Mouse (Mus musculus) c-Kit-positive CD71-negative TER-119-negative erythroid progenitor cells, embryonic 14.5 days (primary cell): ENCODE results near the gene Pirt.

ENCODE experiments used
- DNase-seq: peaks from one replicate; pipeline ENCODE4 v3.0.0-alpha.2; 2013; ENCODE audit warnings: low read depth

The Pirt gene

DNA sequence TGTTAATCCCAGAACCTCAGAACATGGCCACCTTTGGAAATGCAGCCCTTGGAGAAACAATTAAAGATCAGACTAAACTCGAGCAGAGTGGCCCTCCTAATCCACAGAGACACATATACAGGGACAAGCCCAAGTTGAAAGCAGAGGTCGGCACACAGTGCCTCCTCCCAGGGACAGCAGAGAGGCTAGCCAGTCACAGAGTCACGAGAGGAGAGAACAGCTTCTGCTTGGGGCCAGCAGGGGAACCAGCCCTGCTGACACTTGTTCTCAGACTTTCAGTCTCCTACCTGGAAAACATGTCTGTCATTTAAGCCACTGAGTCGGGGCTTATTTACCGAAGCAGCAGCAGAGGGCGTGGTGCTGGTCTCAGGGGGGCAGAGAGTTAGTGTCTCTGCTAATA, 34.7 kb downstream of the Pirt start:
- no peak for DNase-seq

DNA sequence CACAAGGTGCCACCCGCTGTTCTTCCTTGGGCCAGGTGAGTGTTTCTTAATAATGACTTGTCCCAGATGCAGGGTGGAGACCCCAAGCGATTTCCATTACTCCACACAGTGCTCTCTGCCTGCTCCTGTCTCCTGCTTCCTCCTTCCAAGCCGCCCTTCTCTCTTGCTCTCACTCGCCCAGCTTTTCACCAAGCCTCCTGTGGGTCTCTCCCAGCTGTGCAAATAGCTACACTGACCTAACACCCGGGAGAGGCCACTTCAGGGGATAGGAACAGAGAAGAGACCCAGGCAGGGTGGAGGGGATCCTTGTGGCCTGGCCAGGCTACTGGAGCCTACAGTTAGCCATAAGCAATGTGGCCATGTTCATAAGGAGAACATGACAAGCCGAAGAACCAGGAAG, 35.1 kb downstream of the Pirt start:
- DNase-seq, result no peak

DNA sequence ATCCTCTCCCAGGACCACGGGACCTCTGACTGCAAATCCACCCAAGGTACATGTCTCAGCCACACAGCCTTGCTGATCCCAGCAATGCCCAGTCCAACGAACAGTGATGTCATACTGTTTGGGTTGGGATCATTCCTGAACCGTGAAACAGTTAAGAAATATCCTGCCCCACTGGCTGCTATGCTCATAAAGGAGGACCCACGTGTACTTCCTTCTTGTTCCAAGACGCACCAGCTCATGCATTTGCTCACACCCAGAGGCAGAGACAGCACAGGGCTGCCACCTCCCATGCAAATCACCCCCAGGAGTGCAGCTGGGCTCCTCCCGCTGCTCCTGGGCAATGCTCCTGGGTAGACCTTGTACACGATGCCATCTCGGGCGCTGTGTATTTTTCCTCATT, 44.5 kb downstream of the Pirt start, which contains the start of gene Tmem238l:
Gene Tmem238l, plus strand, starts transcription at position 336 of the 400 bp plus-strand sequence.
- DNase-seq, result no peak

DNA sequence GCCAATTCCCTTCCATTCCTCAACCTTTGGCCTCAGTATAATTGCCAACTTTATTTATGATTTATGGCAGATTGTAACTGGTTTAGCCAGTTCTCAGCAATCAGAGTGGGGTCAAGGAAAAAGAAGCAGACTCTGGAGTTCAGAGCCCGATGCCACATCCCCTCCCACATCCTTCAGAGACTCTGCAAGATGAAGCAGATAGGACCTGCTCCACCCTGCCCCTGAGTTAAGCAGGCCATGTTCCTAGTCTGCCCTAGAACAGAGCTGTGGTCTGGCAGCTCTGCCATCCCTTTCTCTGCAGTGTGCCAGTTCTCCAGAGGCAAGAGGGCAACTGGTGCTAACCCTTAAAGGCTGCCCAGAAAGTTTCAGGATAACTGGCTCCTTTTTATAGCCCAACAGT, 49.0 kb downstream of the Pirt start:
- no peak for DNase-seq

DNA sequence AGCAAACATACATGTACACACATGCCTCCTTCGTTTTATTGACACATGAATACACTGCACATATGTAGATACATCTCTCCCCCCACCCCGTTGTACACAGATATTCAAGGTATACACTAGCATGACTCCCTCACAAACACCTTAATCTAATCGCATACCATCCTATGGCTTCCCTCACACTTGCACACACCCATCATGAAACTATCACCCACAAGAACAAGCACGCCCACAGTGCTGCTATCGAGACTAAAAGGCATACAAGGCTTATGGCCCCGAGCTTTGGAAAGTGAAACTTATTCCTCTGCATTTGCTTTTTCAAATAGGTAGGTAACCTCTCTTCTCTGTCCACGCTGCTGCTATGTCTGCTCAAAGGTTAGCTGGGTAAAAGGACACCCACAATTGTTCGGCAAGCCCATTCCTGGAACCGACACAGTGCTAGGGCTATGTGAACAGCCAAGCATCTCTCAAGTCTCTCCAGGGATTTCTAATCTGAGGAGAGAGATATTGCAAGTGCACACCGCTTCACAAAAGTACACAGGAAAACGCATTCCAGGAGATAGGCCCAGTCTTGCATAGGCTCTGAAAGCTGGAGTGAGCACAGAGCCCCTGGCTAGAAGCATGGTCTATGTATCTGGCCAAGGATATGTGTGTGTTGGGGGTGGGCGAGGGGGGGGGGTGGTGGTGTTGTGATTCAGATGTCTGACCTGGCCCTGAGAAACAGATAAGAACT, 49.8 kb downstream of the Pirt start:
- no peak for DNase-seq

DNA sequence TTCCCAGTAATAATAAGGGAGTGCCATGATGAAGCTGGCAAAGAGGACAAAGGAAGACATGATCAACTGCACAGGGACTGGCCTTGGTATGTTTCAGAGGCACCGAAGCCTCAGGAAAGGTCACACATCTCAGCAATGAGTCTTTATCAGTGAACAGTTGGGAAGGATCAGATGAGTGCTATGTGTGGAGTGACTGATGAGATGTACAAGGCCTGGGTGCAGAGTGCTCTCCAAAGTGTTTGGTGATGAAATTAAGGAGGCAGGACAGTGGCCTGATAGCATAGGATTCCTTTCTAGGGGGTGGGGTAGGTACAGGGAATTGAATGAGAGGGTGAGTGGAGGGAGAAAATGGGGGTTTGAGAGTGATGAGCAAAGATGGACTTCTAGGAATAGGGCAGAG, 51.7 kb downstream of the Pirt start:
- no peak for DNase-seq

DNA sequence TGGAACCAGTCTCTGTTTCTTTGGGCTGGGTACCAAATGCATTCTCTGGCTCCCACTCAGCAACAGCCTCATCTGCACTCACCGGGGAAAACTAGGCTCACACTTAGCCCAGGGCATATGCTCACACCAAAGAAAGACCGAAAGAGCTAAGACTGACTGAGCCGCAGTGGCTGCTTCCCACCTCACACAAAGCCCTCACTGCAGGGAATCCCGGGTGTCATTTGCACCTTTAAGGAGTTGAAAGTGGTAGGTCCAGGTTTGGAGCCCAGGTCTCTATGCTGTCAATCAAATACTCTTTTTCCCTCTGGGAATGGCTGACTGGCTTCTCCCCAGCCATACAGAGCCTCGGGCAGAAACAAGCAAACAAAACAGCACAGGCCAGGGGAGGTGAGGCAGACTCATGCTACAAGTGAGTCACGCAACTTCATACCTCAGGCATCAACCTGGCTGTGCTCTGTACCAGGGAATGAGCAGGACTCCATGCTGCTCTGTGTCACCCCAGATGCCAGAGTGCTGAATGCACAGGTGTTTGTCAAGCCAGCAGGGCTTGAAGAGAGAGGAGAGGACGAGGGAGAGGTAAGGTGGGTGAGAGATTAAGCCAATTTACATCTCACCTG, 54.8 kb downstream of the Pirt start:
- no peak for DNase-seq

DNA sequence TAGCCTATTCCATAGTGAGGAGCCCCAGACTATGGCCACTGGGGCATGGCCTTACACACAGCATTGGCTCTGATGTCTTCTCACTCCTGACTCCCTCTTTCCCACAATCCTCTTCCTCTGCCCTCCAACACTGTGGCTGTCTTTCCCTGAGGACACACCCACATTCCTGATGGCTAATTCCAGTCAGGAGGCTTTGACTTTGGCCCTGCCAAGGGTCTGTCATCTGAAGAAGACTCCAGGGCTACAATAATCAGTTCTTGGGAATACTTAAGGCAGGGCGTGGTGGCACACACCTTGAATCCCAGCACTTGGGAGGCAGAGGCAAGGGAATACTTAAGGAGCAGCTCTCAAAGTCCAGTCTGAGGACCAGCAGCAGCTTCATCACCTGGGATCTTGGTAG, 56.8 kb downstream of the Pirt start:
- no peak for DNase-seq

DNA sequence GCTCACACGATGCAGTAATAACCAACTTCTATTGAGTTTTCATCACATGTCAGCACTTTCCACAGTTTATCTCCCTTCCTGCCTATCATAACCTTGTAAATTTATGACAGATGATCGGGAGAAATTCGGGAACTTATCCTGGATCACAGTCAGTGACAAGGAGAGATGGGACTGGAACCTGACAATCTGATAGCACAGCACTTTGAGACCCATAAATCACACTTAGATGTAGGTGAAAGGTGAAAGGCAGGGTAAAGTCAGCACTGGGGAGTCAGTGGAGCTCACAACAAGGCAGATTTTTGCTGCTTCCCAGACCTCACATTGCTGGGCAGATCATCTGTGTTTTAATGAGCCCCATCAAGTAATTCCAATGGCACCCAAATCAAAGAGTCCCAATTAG, 61.7 kb downstream of the Pirt start:
- DNase-seq, result no peak

DNA sequence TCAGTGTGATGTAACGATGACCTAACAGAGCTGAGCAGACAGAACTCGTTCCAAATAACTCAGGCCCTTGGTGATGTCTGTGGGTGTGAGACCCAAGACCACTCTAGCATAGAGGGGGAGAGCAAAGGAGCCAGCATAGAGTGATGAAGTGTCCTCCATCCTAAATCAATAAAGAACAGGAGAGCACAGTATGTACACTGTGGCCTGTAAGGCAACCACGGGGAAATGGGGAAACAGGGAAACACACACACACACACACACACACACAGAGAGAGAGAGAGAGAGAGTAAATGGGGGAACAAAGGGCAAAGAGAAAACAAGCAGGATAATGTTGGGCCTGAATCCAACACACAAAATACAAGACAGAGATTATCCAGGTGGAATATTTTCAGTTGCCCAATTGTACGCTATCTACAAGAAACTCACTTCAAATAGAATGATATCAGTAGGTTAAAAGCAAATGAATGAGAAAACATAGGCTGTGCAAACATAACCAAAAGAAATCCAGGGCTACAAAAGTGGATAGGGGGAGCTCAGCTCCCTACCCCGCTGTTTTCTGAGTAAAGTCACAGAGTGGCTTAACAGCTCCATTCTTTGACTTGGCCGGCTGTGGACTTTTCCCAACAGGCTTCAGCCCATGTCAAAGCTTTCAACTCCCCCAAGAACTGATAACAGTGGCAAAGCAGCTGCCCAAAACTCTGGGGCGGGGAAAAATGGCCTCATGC, 64.0 kb downstream of the Pirt start:
- no peak for DNase-seq
